Mouse (Mus musculus) lung, postnatal 36 days (tissue): ENCODE results near the gene Myo1c.
"Not testable (repeated sequence)": the region's sequence is repeated elsewhere in the genome, so short reads cannot be mapped to it uniquely, and the experiment has no call there.

Experiments used
- DNase-seq: peaks from one replicate; pipeline ENCODE4 v3.0.0; 2022; ENCODE audit warnings: mixed read lengths

Myo1c gene

DNA sequence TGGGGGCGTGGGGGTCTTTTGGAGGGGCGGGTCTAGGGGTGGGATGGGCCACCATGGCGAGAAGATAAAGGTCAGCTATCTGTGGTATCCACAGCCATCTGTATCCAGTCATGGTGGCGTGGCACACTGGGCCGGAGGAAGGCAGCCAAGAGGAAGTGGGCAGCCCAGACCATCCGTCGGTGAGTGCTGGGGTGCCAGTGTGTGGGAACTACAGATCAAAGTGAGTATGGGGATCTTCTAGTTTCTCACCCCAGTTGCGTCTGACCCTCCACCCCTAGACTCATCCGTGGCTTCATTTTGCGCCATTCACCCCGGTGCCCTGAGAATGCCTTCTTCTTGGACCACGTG is 19.5 kb downstream of the Myo1c start:
- no peak for DNase-seq

DNA sequence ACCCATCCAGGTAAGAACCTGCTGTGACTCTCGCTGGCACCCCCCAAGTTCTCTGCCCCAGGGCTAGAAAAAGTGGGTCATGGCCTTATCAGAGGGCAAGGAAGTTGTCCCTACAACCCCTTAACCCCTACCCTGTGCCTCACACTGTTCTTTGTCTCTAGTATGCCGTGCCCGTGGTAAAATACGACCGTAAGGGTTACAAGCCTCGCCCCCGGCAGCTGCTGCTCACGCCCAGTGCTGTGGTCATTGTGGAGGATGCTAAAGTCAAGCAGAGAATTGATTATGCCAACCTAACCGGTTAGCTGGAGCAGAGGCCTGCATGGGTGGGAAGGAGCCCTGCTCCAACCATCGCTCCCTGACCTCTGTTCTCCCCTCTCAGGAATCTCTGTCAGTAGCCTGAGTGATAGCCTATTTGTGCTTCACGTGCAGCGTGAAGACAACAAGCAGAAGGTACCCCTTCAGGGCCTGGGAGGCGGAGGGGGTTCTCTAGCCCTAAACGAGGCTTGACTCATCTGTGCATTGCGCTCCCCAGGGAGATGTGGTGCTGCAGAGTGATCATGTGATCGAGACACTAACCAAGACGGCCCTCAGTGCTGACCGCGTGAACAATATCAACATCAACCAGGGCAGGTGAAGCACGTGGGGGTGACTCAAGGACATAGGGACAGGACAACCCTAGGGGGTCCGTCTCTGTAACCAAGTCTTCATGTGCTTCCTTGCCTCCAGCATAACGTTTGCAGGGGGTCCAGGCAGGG is 21.3 kb downstream of the Myo1c start:
- no peak for DNase-seq

DNA sequence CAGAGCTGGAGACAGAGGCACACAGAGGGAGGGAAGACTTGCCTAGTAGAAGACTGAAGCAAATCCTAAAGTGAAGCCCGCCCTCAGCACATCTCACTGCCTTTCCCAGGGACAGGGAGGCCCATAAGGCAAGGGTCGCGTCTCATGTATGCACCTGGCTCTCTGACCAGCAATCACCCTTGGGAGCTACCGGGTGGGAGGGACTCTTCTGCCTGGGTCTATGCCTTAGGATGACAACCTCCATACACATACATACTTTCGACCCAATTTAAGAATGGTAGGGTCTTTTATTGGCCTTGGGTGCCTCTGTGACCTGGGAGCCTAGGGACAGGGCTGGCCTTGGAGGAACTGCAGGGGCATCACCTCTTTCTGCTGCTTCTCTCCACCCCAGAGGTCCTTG is 23.1 kb downstream of the Myo1c start:
- DNase-seq = no peak

DNA sequence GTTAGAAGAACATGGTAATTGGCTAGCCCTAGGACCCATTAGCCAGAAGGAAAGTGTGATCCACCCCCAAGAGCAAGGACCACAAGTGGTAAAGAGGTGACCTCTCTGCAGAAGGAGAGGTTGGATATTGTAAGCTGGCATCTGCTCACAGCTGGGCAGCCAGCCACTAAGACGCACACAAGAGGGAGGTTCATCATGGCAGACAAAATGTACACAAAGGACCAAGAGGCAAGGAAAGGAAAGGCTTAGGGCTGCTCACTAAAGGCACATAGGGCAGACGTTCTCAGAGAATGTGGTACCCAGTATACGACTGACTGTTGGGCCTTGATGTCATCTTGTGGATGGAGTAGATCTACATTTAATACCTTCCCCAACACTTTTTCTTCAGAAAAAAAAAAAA is 24.6 kb downstream of the Myo1c start:
- no peak for DNase-seq

DNA sequence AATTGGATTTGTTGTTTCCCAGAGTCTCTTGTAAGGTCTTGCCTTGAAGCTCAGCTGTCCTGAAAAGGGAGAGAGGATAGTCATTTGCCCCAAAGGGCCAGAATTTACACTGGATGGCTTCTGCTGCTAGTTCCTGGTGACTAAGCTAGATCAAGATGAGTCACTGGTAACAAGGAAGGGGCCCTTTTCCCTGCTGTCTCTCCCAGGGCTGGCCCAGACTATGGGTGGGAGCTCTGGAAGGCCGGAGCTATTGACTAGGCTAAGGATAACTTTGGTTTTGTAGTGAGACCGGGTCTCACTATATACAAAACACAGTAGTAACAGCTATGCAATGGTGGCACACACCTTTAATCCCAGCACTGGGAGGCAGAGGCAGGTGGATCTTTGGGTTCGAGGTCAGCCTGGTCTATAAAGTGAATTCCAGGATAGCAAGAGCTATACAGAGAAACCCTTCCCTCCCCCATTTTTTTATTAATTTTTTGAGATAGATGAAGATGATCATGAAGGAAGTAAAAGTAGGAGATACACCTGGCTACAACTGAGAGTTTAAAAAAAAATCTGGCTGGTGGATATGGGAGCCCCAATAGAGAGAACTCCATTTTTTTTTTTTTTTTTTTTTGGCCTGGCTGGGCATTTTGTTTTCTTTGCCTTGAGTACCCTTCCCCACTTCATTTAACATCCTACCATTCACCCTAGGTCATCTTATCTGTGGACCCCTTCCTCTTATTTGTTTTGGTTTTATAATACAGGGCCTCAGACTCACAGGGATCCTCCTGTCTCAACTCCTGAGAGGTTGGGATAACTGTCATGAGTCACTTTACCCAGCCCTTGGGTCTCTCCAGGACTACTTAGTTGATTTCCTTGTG is 27.8 kb downstream of the Myo1c start:
- no peak for DNase-seq

DNA sequence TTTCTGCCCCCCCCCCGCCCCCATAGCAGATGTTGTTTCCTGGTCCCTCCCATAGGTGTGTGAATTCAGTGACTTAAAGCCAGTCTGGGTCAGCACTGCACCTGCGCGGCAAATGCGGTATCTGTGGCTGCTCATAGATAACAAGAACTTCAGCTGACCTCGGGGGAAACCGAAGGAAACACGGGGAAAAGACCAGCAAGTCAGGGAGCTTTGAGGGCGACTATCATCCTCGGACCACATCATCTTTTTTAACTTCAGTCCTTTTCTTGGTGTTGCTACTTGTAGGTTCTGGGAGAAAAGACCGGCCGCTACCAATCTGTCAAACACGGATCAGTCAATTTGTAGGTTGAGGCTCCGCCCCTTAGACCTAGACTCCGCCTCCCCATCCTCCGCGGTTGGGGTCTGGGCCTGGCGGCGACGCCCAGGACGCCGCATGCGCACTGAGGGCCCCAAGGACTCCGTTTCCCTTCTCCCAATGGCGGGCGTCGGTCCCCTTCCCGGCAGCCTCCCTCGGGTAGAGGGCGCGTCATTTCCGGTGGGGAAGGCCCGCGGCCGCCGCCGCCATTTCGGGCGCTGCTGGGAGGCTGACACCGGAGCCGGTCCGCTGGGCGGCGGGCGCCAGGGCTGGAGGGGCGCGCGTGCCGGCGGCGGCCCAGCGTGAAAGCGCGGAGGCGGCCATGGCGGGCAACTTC is 28.6 kb downstream of the Myo1c start, which contains the start of gene Crk:
Gene Crk, plus strand, starts transcription at position 513 of the 692 bp plus-strand sequence.
- peak; percentile 99 for DNase-seq

DNA sequence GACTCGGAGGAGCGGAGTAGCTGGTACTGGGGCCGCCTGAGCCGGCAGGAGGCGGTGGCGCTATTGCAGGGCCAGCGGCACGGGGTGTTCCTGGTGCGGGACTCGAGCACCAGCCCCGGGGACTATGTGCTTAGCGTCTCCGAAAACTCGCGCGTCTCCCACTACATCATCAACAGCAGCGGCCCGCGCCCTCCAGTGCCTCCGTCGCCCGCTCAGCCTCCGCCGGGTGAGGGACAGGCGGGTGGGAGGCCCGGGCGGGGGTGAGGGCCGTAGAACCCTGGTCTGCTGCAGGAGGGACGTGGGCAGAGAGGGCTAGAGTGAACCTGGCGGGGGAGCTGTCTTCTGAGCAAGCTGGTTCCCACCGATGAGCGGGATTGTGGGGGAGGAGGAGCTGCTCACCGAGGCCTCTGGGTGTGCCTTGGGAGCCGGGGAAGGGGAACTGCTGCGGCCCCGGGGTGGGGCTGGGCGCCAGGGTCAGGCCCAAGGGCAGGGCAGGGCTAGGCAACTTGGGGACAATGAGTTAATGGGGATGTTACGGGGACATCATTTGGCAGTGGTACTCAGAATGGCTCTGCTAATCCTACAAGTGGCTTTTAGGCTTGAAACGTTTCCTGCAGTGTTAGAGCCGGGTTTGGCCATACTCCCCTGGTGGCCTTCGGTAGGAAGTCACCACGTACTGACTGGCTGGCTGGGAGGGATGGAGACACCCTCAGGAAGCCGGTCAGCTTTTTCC is 29.3 kb downstream of the Myo1c start:
- DNase-seq = peak; percentile 70

DNA sequence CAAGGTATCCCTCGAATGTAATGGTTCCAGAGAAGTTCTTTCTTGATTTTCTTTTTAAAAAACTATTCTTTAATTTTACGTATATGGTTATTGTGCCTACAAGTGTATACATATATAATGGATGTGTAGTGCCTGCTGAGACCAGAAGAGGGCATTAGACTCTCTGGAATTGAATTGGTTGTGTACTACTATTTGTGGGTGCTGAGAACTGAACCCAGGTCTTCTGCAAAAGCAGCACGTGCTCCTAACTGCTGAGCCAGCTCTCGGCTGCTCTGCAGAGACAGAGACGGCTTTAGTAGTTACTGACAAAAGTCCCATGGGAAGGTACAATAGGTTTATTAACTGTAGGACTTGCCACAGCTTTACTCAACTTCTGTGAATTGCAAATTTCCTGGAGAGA is 34.2 kb downstream of the Myo1c start:
- no peak for DNase-seq

DNA sequence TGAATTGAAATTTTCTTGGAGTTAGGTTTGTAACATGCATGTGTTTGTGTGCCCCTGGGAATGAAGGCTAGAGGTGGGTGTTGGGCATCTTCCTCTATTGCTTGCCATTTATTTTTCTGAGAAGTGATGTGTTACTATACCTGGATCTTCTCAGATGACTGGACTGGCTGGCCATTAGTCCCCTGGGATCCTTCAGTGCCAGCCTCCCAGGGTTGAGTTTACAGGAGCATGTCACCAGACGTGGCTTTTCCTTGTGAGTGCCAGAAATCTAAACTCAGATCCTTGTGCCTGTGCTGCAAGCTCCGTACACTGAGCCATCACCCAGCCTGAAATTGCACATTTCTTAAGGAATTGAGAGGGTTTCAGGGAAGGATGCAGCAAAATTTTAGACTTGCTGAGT is 34.7 kb downstream of the Myo1c start:
- DNase-seq = no peak

DNA sequence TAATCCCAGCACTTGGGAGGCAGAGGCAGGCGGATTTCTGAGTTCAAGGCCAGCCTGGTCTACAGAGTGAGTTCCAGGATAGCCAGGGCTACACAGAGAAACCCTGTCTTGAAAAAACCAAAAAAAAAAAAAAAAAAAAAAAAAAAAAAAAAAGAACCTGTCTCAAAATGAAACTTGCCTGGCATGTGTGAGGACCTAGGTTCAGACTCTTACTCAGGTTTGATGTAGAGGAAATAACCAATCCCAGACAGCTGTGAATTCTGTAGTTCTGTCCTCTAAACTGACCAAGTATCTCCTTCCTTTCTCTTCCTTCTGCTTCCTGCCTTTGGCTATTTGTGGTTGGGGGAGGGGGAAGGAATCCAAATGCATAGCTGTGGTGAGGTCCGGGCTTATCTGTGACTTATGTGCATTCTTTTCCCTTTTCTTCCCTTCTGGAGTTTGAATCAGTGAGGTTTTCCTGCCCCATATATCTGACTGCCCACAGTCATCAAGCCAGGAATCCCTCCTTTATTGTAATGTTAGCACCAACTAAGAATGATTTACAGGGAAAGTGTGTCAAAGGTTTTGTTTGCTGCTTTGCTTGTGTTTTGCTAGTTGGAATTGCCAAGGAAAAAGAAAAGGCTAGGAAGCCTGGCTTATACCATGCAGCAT is 37.2 kb downstream of the Myo1c start:
- DNase-seq = no peak

DNA sequence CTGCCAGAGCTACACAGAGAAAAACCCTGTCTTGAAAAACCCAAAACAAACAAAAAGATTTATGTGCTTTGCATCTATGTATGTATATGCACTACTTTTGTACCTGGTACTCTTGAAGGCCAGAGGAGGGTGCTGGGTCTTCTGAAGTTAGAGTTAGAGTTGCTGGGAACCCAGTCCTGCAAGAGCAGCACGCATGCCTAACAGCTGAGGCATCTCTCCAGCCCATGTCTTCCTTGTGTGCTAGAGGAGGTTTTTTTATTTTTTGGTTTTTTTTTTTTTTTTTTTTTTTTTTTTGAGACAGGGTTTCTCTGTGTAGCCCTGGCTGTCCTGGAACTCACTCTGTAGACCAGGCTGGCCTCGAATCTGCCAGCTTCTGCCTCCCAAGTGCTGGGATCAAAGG is 37.8 kb downstream of the Myo1c start:
- DNase-seq = no peak

DNA sequence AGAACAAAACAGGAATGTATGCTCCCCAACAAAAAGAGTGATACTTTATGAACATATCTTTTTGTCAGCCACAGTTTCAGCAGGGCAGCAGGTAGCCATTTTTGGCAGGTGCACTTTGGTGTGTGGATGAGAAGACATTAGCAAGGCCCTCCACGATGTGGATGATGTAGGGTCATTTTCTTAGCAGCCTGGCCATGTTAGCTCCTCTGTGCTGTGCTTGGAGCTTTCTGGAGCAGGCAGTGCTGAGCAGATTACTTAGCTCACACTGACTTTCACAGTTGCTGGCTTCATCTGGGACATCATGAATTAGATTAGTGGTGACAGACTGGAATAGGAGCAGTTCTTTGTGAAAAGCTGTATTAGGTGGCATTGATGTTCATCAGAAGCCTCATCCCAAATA is 39.7 kb downstream of the Myo1c start:
- DNase-seq = no peak

DNA sequence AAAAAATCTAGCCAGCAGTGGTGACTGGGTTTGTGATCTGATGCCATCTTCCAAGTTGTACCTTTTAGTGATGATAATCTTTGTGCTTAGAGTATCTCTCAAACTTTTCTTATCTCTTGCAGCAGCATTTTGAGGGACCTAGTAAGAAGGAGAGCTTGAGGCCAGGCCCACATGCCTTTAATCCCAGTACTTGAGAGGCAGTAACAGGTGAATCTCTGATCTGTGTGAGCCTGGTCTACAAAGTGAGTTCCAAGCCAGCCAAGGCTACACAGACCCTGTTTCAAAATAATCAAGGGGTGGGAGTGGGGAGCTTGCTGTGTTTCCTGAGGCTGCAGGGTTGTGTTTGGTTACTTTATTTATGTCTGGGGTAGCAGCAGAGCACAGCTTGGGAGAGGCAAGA is 40.7 kb downstream of the Myo1c start:
- DNase-seq = no peak

DNA sequence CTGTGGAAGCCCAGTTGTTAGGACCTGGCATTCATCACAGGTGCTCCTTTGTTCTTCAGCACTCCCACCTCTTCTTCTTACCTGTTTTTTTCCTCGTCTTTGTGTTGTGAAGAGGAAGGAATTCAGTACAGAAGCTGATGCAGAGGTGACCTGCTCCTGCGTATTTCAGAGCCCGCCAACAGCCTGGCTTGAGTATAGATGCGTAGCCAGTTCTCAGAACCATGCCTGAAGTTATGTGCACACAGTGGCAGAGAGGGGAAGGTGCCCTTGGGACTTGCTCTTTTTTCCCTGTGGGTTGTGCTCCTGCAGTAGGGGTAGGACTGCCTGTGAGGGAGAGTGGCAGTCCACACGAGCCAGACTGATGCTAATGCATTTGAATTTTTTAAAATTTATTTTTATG is 43.3 kb downstream of the Myo1c start:
- no peak for DNase-seq

DNA sequence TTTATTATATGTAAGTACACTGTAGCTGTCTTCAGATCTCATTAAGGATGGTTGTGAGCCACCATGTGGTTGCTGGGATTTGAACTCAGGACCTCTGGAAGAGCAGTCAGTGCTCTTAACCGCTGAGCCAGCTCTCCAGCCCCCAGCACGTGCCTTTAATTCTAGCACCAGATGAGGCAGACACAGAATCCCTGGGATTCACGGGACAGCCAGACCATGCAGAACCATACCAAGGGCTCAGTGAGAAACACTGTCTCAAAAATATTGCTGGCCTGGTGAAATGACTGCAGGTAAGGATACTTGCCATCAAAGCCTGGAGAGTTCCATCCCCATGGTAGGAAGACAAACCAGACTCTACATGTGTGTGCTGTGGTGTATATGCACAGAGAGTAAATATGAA is 47.2 kb downstream of the Myo1c start:
- DNase-seq = not testable (repeated sequence)

DNA sequence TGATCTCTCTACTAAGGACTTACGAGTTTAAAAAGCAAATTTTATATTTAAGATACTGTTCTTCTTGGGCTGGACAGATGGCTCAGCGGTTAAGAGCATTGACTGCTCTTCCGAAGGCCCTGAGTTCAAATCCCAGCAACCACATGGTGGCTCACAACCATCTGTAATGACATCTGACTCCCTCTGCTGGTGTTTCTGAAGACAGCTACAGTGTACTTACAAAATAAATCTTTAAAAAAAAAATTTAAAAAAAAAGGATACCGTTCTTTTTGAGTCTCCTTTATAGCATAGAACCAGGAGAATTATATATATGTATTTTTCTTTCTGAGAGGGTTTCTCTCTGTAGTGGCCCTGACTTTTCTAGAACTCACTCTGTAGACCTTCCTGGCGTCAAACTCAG is 50.3 kb downstream of the Myo1c start:
- no peak for DNase-seq

DNA sequence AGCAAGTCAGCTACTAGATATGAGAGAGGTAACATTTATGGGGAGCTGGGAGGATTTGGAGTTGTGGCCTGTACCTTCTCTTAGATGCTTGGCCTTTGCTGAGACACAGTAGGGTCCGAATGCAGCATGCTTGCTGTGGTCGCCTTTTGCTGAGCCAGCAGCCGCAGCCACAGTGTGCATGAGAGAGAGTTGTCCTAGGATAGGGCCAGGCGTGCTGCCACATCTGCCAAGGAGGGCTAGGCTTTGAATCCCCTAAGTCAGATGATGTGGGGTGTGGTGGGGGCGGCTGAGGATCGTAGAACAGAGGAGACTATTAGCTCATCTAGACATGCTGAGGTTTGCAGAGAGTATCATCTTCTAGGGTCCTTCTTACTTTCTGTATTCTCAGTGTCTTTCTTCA is 52.5 kb downstream of the Myo1c start:
- no peak for DNase-seq

DNA sequence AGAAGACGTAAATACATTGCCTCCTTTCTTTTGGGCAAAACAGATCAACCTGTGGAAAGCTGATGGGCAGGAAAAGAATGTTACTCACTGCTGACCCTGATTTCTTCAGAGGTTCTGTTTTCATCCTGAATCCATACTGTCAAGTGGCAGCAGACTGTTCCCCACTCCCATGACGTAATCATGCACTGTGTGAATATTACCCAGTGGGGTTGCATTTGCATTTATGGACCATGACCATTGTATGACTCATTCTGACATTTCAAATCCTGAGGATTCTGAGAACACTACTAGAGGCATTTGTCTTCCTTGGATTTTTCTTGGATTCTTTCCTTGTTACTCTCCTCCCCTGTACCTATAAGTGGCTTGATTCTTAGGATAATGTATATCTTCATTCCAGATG is 53.4 kb downstream of the Myo1c start:
- DNase-seq = no peak

DNA sequence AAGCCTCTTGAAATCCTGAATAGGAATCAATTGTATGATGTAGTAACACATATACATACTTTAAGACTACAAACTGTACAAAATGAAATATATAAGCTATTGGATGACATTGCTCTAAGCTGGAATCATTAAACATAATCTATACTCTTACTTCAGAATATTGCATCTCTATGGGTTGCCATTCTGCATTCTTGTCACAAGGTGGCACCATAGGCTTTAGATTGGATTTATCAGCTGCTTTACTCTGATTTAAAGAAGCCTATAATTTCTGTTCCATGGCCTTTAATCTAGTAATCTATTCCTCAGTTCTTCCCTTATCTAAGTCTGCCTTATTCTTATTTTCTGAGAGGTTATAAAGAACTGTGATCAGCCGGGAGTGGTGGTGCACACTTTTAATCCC is 63.6 kb downstream of the Myo1c start:
- DNase-seq = peak; percentile 76

DNA sequence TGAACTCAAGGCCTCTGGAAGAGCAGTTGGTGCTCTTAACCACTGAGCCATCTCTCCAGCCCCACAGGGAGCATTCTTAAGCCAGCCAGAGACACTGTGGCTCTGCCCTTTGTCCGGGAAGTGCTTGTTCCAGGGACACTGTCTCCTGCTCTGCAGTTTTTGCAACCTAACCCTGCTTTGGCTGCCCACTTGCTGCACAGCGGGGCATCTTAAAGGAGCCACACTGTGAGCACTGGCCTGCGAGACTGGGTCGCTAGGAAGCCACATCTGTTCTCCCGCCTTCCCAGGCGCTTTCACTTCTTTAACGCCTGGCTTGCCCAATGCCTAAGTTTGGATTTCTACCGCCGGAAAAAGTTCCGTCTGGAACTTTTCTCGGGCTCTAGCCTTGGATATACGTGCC is 65.3 kb downstream of the Myo1c start:
- no peak for DNase-seq

DNA sequence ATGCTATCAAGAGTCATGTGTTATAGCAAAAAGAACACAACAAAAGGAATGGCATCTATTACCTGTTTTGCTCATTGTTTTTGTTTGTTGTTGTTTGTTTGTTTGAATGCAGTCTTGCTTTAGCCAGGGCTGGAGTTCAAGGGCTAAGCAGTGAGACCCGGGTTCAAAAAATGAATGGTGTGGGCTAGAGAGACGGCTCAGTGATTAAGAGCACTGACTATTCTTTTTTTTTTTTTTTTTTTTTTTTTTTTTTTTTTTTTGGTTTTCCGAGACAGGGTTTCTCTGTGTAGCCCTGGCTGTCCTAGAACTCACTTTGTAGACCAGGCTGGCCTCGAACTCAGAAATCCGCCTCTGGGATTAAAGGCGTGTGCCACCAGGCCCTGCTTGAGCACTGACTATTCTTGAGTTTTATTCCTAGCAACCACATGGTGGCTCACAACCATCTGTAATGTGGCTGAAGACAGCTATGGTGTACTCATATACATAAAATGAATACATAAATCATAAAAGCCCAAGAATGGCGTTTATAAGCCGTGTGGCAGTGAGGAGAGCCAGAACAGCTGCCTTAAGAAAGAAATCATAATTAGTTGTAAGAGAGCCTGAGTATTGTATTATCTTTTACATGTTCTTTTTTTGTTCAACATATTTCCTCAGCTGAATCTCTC is 66.5 kb downstream of the Myo1c start:
- DNase-seq = no peak

DNA sequence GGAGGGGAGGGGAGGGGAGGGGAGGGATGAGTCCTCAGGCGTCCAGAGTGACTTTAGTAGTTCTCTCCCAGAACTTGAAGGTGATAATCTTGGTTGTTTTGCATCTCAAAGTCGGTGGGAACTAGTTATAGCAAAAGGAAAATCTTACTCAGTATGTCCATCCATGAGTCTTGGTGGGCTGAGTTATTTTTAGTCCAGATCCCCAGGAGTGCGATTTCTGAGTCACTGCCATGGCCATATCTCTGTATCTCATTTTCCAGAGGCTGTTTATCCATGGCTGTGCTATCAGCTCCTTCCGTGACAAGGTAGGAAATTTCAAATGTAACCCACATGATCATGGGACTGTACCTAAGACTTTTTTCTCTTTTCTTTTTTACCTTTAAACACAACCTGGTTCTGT is 72.0 kb downstream of the Myo1c start:
- DNase-seq = no peak
